Mouse (Mus musculus) small intestine, adult 2 months (tissue): ENCODE data around the gene Pappa. TPM values are rescaled to one million over a fixed set of nuclear protein-coding genes. Genes with fewer than 3 reads are reported as not detected.

ENCODE experiments used
- H3K27ac ChIP-seq: fragments of 200-500 bp; 2 replicates; pipeline ENCODE4 v1.5.1; 2012; ENCODE audit warnings: low read depth, low read length, control low read depth, inconsistent platforms; ENCODE audit not compliant: insufficient read depth
- H3K27me3 ChIP-seq: fragments of 200-500 bp; 2 replicates; pipeline ENCODE4 v1.6.1; 2012; ENCODE audit warnings: mild to moderate bottlenecking, moderate library complexity, low read length, inconsistent platforms; ENCODE audit not compliant: control insufficient read depth, insufficient read depth
- H3K36me3 ChIP-seq: fragments of 200-500 bp; 2 replicates; pipeline ENCODE4 v1.6.1; 2012; ENCODE audit warnings: mild to moderate bottlenecking, low read length, control low read depth, inconsistent platforms; ENCODE audit not compliant: control insufficient read depth, insufficient read depth
- H3K4me1 ChIP-seq: fragments of 200-500 bp; 2 replicates; pipeline ENCODE4 v1.6.1; 2012; ENCODE audit warnings: low read length, inconsistent platforms, mixed read lengths; ENCODE audit not compliant: control insufficient read depth, insufficient read depth, insufficient read length
- H3K4me3 ChIP-seq: fragments of 200-500 bp; 2 replicates; pipeline ENCODE4 v1.5.1; 2012; ENCODE audit warnings: low read depth, mild to moderate bottlenecking, control low read depth, inconsistent platforms, low read length, moderate library complexity
- CTCF ChIP-seq: fragments of 200-500 bp; IDR thresholded peaks from 2 replicates; pipeline ENCODE4 v1.5.1; 2012; ENCODE audit warnings: low read depth, mild to moderate bottlenecking, control low read depth, inconsistent platforms, low read length, moderate library complexity, mixed read lengths; ENCODE audit not compliant: insufficient replicate concordance, insufficient read length; ENCODE audit errors: extremely low read depth
- POLR2A ChIP-seq: fragments of 200-500 bp; IDR thresholded peaks from 2 replicates; pipeline ENCODE4 v1.6.1; 2012; ENCODE audit warnings: low read depth, mild to moderate bottlenecking, control low read depth, inconsistent platforms, low read length, moderate library complexity
- WGBS: fragments of 180-500 bp; shearing (Covaris S2); methylation state at CpG from one replicate; pipeline ENCODE4 v1.1.7; 2018; 5-methylcytosine and 5-hydroxymethylcytosine counted together
- polyA plus RNA-seq: library from polyadenylated mRNA; depleted of rRNA; stranded (reverse); fragments of >200 nt; gene quantifications from 2 replicates; pipeline ENCODE4 v1.2.3, GENCODE M21; 2012

Pappa gene
- polyA plus RNA-seq, 1 experiment, result 0.53 TPM

DNA sequence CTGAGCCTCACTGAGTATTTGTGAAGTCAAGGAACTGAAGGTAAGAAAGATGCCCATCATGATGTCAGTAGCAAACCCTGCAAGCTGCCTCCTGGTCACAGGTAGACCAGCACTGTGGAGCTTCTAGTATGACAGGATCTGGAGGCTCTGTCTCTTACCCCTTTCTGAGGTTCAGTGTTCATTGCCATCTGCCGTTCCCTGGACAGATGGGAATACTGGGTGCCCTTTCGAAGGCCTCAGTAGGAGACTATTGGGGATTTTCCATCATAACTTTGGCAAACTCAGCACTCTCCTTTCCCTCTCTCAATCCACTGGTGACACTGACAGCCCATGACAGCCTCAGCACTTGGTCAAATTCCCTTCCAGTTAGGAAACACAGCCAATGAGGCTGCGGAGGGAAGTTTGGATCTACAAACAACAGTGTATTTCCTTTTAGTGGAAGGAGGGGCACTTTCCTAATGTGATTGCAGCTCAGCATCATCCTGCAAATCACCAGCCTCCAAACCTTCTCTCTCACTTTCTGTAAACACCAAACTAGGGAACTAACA is 42.4 kb downstream of the Pappa start:
- TF ChIP-seq CTCF (no peak), POLR2A (no peak)
- Histone ChIP-seq H3K27ac (no peak overlapping the region), H3K4me1 (no peaks in the 10 kb centered on the region), H3K4me3 (no peak overlapping the region), H3K36me3 (no peaks in the 10 kb centered on the region), H3K27me3 (no peaks in the 10 kb centered on the region)
- 78% methylated on average over 3 of the region's 3 CpGs for WGBS

DNA sequence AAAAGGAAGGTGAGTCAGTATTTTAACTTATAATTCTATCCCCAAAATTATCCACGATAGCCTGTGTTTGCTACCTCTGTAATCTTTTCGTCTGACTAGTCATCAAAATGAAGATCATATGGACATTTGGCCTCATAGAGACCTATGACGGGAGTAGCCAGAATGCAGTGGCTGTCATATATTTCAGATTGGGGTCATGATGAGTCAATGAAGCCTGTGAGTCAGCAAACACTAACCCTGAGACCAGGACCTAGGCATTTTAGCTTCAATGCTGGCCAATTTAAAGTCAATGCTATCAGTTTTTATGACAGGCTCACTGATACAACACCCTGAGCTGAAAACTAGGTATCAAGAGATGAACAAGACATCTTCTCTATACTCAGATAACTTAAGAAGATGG is 50.5 kb downstream of the Pappa start:
- WGBS, result 79% methylated on average over 3 of the region's 3 CpGs
- TF ChIP-seq CTCF, result no peak
- TF ChIP-seq POLR2A, result no peak
- no peaks in the 10 kb centered on the region for H3K4me1 ChIP-seq
- no peaks in the 10 kb centered on the region for H3K27me3 ChIP-seq
- no peak overlapping the region for H3K4me3 ChIP-seq
- H3K27ac ChIP-seq, result no peak overlapping the region
- H3K36me3 ChIP-seq, result no peaks in the 10 kb centered on the region

DNA sequence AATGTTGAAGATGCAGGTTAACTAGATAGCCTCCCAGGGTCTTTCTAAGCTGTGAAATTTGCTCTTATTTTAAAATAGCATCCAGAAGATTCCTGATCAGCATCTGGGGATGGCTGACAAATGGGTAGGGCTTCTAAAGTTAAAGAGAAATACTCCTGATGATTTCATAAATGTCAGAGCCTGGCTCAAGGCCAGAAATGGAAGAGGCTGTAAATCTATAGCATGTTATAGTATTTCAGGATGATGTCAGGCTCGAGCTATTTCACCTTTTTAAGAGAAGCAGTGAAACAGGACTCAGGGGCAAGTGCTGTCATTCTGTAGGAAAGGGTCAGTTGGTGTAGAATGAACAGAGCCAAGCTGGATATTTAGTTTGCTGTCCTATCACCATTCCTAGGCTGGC is 54.2 kb downstream of the Pappa start:
- Histone ChIP-seq H3K36me3 (no peaks in the 10 kb centered on the region), H3K4me3 (no peak overlapping the region), H3K4me1 (no peaks in the 10 kb centered on the region), H3K27ac (no peak overlapping the region), H3K27me3 (no peaks in the 10 kb centered on the region)
- WGBS, result 12% methylated on average over 1 of the region's 1 CpGs
- TF ChIP-seq CTCF (no peak), POLR2A (no peak)

DNA sequence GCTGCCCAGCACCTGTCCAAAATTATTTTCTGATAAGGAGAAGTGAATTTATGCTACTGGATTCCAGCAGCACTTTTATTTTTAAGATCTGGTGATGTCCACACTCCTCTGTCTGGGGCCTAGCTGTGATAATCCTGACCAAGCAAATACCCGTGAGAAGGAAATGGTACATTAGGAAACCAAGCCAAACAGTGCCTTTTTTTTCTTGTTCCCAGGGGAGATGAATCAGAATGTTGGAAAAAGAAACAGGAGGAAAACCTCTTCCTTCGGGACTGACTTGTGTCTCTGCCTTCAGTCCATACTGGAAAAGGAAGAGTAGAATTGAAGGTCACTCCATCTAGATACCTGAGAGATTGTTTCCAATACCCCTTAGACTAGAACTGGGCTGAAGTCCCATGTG is 63.3 kb downstream of the Pappa start:
- Histone ChIP-seq H3K4me3 (no peak overlapping the region), H3K27me3 (no peaks in the 10 kb centered on the region), H3K36me3 (no peaks in the 10 kb centered on the region), H3K27ac (no peak overlapping the region), H3K4me1 (no peaks in the 10 kb centered on the region)
- TF ChIP-seq POLR2A, result no peak
- WGBS, result 64% methylated on average over 2 of the region's 2 CpGs

DNA sequence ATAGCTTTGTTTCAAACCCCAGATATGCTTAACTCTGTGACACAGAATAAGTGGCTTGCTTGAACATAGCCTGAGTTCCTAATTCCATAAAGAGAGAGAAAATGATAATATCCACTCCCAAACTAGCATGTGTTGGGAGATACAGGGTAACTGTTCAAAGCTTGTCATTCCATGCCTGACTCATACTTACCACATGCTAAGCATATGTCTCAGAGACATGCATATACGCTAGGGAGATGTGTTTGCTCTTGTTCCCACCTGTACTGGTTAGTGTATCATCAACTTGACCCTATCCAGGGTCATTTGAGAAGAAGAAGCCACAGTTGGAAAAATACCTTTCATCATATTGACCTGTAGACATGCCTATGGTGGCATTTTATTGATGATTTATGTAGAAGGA is 63.7 kb downstream of the Pappa start:
- Histone ChIP-seq H3K4me1 (no peaks in the 10 kb centered on the region), H3K4me3 (no peak overlapping the region), H3K36me3 (no peaks in the 10 kb centered on the region), H3K27ac (no peak overlapping the region), H3K27me3 (no peaks in the 10 kb centered on the region)
- TF ChIP-seq CTCF (no peak), POLR2A (no peak)
- WGBS, result 56% methylated on average over 1 of the region's 1 CpGs

DNA sequence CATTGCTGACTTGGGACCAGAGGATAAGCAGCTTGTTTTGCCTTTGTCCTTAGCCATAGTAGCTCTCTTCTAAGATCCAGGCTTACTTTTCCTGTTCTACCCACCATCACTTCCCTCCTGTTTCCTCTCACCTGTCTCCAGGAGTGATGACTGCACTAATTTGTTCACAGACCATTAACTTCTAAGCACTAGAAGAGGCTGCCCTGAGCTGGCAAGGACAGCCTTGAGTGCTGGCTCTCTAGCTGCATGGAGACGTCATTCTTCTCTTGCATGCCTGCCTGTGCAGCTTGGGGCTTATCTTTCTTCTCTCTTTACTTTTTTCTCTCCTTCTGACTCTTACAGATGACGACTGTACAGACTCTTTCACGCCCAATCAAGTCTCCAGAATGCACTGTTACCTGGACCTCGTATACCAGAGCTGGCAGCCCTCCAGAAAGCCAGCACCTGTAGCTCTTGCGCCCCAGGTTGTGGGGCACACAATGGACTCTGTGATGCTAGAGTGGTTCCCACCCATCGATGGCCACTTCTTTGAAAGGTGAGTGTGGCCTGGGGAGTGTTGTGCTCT is 65.0 kb downstream of the Pappa start:
- no peak overlapping the region for H3K4me3 ChIP-seq
- 55% methylated on average over 6 of the region's 6 CpGs for WGBS
- H3K27me3 ChIP-seq, result no peaks in the 10 kb centered on the region
- H3K36me3 ChIP-seq, result no peaks in the 10 kb centered on the region
- no peak for TF ChIP-seq CTCF
- no peak for TF ChIP-seq POLR2A
- no peak overlapping the region for H3K27ac ChIP-seq
- H3K4me1 ChIP-seq, result no peaks in the 10 kb centered on the region

DNA sequence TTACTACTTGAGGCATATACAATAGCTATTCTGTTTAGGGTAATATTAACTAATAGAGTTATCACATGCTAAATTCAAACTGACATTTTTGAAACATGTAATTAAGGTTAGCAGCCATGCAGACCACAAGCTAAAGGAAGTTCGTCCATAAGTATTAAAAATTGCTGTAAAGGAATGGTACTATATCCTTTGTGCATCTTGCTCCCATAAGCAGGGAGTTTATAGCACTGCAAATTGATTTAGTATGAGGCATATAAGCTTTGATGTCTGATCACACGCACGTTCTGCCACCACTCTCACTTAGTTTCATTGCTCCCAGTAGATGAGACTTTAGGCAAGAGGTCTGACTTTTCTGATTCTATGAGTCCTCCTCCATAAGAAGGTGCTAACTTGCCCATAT is 68.8 kb downstream of the Pappa start:
- H3K36me3 ChIP-seq, result no peaks in the 10 kb centered on the region
- no peaks in the 10 kb centered on the region for H3K4me1 ChIP-seq
- H3K27me3 ChIP-seq, result no peaks in the 10 kb centered on the region
- TF ChIP-seq CTCF (no peak), POLR2A (no peak)
- H3K4me3 ChIP-seq, result no peak overlapping the region
- no peak overlapping the region for H3K27ac ChIP-seq
- WGBS, result 67% methylated on average over 3 of the region's 3 CpGs

DNA sequence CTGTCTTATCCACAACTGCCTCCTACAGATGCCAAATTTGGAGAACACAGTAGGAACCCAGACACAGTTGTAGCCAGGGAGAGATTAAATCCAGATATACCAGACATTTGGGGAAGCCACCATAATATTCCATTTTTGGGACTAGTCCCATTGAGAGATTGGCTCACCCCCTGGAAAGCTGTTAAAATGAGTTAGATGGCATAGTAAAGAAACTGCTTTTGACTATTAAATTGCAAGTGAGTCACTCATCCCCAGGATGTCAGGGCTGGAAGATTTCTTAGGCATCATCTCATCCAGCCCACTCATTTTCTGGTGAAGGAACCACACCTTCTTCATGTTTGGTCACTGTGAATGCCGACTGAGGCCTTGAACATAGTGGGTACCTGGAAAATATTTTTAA is 72.0 kb downstream of the Pappa start:
- 81% methylated on average over 1 of the region's 1 CpGs for WGBS
- H3K27me3 ChIP-seq, result no peaks in the 10 kb centered on the region
- H3K4me3 ChIP-seq, result no peak overlapping the region
- TF ChIP-seq CTCF (no peak), POLR2A (no peak)
- no peaks in the 10 kb centered on the region for H3K4me1 ChIP-seq
- no peak overlapping the region for H3K27ac ChIP-seq
- H3K36me3 ChIP-seq, result no peaks in the 10 kb centered on the region
